Mouse (Mus musculus) kidney, postnatal 10 days (tissue): Measurements from ENCODE around the gene Wdr4.
"Not testable (repeated sequence)": the region's sequence is repeated elsewhere in the genome, so short reads cannot be mapped to it uniquely, and the experiment has no call there.

Source experiments
- DNase-seq: peaks from one replicate; pipeline ENCODE4 v3.0.0; 2021; ENCODE audit warnings: mixed read lengths

Gene Wdr4

DNA sequence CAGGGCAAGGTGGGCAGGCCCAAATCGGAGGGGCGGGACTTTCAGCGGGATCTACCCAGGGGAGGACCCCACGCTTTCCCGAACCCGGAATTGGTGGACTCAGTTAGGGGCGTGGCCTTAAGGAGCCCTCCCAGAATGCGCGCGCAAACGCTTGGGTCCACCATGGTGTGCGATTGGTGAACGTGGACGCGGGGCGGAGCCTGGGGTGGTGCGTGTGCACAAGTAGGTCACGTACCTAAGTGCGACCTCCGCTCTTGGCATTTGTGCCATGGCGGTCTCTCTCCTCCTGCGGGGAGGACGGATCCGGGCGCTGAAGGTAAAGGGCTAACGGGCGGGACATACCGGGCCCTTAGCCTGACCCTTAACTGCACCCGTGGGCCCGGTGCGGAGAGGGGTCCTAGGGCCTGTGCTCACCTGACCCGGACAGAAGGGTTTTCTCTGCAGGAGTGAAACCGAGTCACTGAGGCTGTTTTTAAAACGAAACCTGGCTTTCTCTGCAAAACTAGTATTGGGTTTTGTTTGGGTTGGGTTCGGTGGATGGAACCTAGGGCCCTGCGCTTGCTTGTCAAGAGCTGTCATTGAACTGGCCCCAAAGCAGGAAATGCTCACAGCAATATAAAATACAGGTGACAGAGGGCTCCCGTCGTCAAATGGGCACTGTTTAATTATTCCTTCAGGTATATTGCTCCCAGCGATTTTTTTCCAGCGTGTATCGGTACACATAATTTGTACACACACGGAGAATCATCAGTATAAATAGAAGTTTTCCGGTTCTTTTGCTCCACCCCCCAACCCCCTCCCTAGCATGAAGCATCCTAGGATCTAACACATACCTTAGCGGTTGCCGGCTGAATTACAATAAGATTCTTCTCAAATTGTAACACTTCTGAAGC is at the start of gene Wdr4, which contains the start of gene Ndufv3:
Gene Wdr4 (minus strand): TSS at position 35 of the 893 bp plus-strand sequence.
Gene Ndufv3 (plus strand): TSS at position 170 of the 893 bp plus-strand sequence.
- DNase-seq = peak; percentile 100

- DNase-seq = no peak
Measured at GRCm38 (mm10) chr17:31566276-31566675, 46.5 kb upstream of the Wdr4 start.

GRCm38 (mm10) chr17:31565141-31566056 is 45.6 kb upstream of the Wdr4 start:
- DNase-seq = peak; percentile 84

GRCm38 (mm10) chr17:31564858-31565140 is 45.0 kb upstream of the Wdr4 start:
- no peak for DNase-seq

GRCm38 (mm10) chr17:31564015-31564857 is 44.5 kb upstream of the Wdr4 start, which contains the start of gene Pknox1:
TSS of gene Pknox1 (plus strand) at chr17:31564734.
- DNase-seq = peak; percentile 99

GRCm38 (mm10) chr17:31563632-31564014 is 43.8 kb upstream of the Wdr4 start:
- peak; percentile 59 for DNase-seq

GRCm38 (mm10) chr17:31559021-31559789 is 39.4 kb upstream of the Wdr4 start:
- no peak for DNase-seq

DNA sequence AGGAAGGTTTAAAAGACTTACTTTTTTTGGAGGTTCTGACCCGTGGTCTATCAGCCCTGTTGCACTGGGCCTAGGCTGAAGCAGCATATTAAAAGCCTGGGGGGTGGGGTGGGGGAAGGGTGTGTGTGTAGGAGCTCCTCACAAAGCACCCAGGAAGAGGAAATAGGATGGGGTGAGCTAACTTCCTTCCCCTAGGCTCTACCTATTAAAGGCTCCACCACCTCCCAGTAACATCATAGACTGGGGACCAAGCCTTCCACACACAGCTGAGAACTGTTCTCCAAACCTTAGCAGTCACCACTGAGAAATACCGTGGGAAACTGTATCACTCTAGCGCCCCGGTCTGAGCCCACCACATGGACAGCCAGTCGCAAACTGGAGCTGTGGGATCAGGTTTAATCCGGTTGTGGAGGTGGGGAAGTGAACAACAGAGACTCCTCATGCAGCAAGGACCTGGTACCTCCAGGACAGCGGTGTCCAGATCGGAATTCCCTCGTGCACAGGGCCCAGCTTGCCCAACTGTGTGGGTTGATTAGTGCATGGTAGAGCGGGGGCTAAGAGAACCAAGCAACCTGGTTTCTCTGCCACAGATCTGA is 38.3 kb upstream of the Wdr4 start:
- DNase-seq = no peak

DNA sequence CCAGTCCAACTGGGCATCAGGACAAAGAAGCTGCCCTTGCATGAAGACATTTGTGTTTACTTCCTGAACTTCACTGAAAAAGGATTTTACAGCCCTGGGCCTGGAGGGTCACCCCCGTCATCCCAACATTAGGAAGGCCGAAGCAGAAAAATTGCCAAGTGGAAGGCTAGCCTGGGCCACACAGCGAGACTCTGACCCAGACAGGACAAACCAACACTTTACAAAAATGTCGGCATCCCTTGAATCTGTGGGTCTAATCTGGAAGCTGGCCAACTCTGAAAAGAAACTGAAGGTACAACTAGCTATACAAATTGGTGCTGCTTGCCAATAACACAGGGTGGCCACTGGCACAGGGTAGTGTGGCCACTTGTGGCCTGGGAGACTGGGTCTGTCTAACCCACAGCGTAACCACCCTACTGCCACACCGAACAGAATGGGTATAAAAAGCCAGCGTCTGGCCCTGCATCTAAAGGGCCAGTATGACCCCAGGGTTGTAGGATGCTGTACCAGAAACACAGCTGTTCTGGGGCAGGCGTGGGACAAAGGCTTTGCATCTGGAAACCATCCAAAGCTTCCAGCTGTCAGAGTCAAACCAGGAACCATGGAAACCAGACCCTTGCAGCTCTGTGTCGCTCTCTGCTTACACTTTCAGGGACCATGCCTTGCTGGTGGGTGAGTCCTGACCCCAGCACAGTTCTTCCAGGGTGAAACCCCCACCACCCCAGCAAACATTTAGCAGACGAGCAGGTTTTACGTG is 37.5 kb upstream of the Wdr4 start:
- DNase-seq = peak; percentile 79

- peak; percentile 52 for DNase-seq
Measured at GRCm38 (mm10) chr17:31556253-31556652, 36.5 kb upstream of the Wdr4 start.

GRCm38 (mm10) chr17:31552601-31553000 is 32.8 kb upstream of the Wdr4 start:
- DNase-seq = not testable (repeated sequence)

GRCm38 (mm10) chr17:31549389-31549788 is 29.6 kb upstream of the Wdr4 start:
- DNase-seq = no peak

DNA sequence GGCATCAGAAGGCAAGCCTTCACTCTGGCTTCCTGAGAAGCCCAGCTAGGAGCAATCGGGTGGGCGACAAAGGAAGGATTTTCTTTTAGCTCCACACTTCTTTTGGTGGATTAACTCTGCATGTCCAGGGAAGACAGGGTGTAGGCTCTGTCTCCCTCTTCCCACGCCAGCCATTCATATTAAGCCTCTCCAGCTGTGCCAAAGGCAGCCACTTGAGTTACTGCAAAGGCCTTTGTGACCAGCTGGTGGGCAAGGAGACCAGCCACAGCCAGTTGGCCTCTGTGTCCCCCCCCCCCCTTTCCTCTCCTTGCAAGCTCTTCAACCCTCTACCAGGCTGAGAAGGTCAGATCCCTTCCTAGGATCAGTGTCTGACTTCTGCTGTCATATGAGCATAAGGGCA is 28.2 kb upstream of the Wdr4 start:
- no peak for DNase-seq

- no peak for DNase-seq
Measured at GRCm38 (mm10) chr17:31546444-31547196, 26.8 kb upstream of the Wdr4 start.

- DNase-seq = no peak
Measured at GRCm38 (mm10) chr17:31543574-31543973, 23.8 kb upstream of the Wdr4 start.

GRCm38 (mm10) chr17:31541460-31541831 is 21.7 kb upstream of the Wdr4 start:
- DNase-seq = peak; percentile 43

DNA sequence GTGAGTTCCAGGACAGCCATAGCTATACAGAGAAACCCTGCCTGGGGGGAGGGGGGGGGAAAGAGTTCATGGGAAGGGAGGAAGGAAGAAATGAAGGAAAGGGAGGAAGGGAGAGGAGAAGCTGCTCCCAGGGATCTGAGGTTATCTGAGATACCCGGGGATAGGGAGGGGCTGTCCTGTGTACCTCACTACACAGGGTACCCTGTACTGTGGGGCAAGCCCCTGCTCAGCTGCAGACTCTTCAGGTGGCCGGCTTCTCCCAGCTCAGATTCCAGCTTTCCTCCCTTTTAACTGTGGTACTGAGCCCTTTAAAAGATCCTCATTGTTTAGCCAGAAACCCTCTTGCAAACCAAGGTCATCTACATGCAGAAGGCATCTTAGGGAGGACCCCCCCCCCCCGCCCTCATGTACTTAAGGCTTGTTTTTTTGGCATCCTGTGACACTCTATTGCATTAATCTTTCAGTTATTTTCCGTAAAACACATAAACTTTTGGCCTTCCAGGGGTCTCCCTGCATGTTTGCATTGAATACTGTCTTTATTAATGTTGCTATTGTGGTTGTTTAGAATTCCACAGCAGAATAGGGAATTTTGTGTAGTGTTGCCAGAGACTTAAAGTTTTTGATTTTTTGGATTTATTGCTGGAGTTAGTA is 21.2 kb upstream of the Wdr4 start:
- DNase-seq = no peak

DNA sequence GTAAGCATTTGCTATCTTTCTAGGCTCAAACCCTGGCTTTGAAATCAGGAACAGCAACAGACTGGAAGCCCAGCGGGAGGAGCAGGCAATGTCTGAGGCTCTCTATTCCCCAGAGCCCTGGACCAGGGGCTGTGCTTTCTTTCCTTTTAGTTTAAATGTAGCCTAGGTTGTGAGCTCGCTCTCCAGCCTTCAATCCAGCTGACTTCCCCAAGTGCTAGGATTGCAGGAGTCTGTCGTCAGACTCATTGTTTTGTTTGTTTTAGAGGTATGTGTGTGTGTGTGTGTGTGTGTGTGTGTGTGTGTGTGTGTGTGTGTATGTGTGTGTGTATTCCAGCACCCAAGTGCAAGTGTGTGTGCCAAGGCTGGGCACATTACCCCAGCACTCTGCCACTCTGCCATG is 20.3 kb upstream of the Wdr4 start:
- DNase-seq = no peak

GRCm38 (mm10) chr17:31535871-31536629 is 16.3 kb upstream of the Wdr4 start:
- peak; percentile 85 for DNase-seq
